Mouse (Mus musculus) heart, postnatal 0 days (tissue): ENCODE measurements at regions not wholly inside any gene's neighbourhood (a gene's known extent, or its start where the extent isn't known, plus 50 kb on each side); places are given as distances from the start of the nearest gene placed in this dataset.
A peak's percentile ranks its signal among the peaks of the same experiment; 100 is the strongest.
"Not testable (repeated sequence)": the region's sequence is repeated elsewhere in the genome, so short reads cannot be mapped to it uniquely, and the experiment has no call there.

ENCODE experiments used
- ATAC-seq: fragments of 200-750 bp; cut with Nextera tagmentation; 2 replicates; pipeline ENCODE4 v1.8.0; 2017; ENCODE audit warnings: low read depth, moderate number of reproducible peaks, moderate library complexity; ENCODE audit not compliant: insufficient read depth
- DNase-seq: peaks from one replicate; pipeline ENCODE4 v3.0.0-alpha.2; 2016; ENCODE audit warnings: low spot score
- H3K27ac ChIP-seq: fragments of 300-500 bp; sonication (generic); 2 replicates; pipeline ENCODE4 v1.5.1; 2014; ENCODE audit warnings: low read depth, mild to moderate bottlenecking
- H3K27me3 ChIP-seq: fragments of 300-500 bp; sonication (generic); 2 replicates; pipeline ENCODE4 v1.6.1; 2014; ENCODE audit warnings: low read length, mixed read lengths; ENCODE audit not compliant: control insufficient read depth, insufficient read depth
- H3K36me3 ChIP-seq: fragments of 300-500 bp; sonication (generic); replicated peaks from 2 replicates; pipeline ENCODE4 v1.6.1; 2014; ENCODE audit warnings: low read length, mixed read lengths; ENCODE audit not compliant: control insufficient read depth, insufficient read depth
- H3K4me1 ChIP-seq: fragments of 300-500 bp; sonication (generic); 2 replicates; pipeline ENCODE4 v1.6.1; 2014; ENCODE audit warnings: antibody characterized with exemption; ENCODE audit not compliant: control insufficient read depth, insufficient read depth
- H3K4me2 ChIP-seq: fragments of 300-500 bp; sonication (generic); 2 replicates; pipeline ENCODE4 v1.6.1; 2014; ENCODE audit warnings: low read depth, mild to moderate bottlenecking, low read length, moderate library complexity
- H3K4me3 ChIP-seq: fragments of 300-500 bp; sonication (generic); 2 replicates; pipeline ENCODE4 v1.5.1; 2014; ENCODE audit warnings: low read depth, low read length
- H3K9ac ChIP-seq: fragments of 300-500 bp; sonication (generic); replicated peaks from 2 replicates; pipeline ENCODE4 v1.6.1; 2014; ENCODE audit warnings: low read depth, low read length, mixed read lengths
- H3K9me3 ChIP-seq: fragments of 300-500 bp; sonication (generic); replicated peaks from 2 replicates; pipeline ENCODE4 v1.6.1; 2016; ENCODE audit warnings: low read length; ENCODE audit not compliant: control insufficient read depth
- CTCF ChIP-seq: IDR thresholded peaks from 2 replicates; pipeline ENCODE4 v1.5.1; 2016; ENCODE audit warnings: antibody characterized with exemption, control low read depth, low read depth
- EP300 ChIP-seq: IDR thresholded peaks from 2 replicates; pipeline ENCODE4 v1.6.1; 2016; ENCODE audit warnings: antibody characterized with exemption, low read depth
- WGBS: fragments of 180-500 bp; shearing (Covaris S2); extraction: QIAGEN DNeasy Blood & Tissue Kit; methylation state at CpG from one replicate; pipeline ENCODE4 v1.1.7; 2014; 5-methylcytosine and 5-hydroxymethylcytosine counted together

DNA sequence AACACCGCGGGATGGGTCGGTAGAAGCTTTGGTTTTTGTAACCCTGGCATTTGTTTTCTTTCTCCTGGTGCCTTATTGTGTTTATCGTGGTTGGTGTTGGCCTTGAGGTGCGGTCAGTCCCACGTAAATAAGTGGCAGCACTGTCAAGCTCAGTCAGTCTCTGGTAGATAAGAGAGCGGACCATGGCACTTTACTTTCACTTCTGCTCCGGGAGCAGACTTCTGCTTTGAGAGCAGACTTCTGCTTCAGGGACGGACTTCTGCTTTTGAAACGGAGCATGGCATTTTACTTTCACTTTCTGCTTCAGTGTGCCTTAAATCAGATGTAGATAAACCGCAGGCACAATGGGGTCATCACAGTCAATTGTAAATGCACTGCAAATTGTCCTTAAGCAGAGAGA is 54.3 kb upstream of the Ccdc66 start:
- H3K9me3 ChIP-seq, H3K36me3 ChIP-seq, H3K4me3 ChIP-seq, H3K9ac ChIP-seq, H3K4me2 ChIP-seq, H3K27ac ChIP-seq, ATAC-seq, DNase-seq, H3K4me1 ChIP-seq, H3K27me3 ChIP-seq: not testable (repeated sequence)
- WGBS = 75% methylated on average over 11 of the region's 11 CpGs

DNA sequence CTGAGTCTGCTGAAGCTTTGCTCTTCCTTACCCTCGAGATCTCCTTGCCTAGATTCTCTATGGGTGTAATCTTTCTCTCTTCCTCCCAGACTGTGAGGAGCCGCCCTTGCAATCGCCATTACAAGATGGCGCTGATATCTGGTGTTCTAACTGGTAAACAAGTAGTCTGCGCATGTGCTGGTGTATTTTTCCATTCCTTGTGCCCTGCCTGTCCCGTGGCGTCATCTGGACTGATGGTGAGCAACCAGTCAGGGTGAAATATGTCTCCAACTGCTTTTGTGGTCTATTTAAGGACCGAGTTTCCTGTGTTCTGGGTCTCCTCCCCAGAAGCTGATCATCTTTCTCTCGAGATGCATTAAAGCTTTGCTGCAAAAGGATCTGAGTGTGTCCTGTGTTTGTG is 53.7 kb upstream of the Ccdc66 start:
- not testable (repeated sequence) for H3K27me3 ChIP-seq, H3K27ac ChIP-seq, H3K9me3 ChIP-seq, H3K4me1 ChIP-seq, ATAC-seq, H3K4me3 ChIP-seq, H3K4me2 ChIP-seq, DNase-seq, H3K9ac ChIP-seq, H3K36me3 ChIP-seq
- 74% methylated on average over 9 of the region's 9 CpGs for WGBS

DNA sequence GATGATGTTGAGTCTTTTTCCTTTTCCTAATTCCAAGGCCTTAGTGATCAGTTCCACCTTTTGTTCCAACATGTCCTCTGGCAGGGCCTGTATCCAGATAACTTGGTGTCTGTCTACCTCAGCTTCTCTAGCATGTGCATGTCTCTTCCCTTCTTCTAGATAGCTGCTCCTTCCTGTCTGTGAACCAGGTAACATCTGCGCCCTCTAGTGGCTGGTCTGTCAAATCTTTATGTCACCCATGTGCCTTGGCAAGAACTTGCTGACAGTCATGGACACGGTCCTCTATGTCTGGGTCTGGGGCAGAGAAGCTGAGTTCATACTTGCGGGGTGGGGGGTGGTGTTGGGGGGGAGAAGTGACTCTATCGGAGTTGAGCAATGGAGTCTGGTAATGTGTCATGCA is 52.2 kb upstream of the Ccdc66 start:
- H3K4me3 ChIP-seq = no peak overlapping the region
- no peak overlapping the region for H3K9ac ChIP-seq
- TF ChIP-seq EP300 (no peak), CTCF (peak; percentile 55)
- no peak for ATAC-seq
- H3K9me3 ChIP-seq = 0 out of 2 replicates have a peak, but pooled peaks cover 5% of the 10 kb centered on the region
- no peak overlapping the region for H3K4me2 ChIP-seq
- H3K4me1 ChIP-seq = no peaks in the 10 kb centered on the region
- no peaks in the 10 kb centered on the region for H3K27me3 ChIP-seq
- 33% methylated on average over 4 of the region's 4 CpGs for WGBS
- no peaks in the 10 kb centered on the region for H3K36me3 ChIP-seq
- DNase-seq = peak; percentile 20
- H3K27ac ChIP-seq = no peak overlapping the region

DNA sequence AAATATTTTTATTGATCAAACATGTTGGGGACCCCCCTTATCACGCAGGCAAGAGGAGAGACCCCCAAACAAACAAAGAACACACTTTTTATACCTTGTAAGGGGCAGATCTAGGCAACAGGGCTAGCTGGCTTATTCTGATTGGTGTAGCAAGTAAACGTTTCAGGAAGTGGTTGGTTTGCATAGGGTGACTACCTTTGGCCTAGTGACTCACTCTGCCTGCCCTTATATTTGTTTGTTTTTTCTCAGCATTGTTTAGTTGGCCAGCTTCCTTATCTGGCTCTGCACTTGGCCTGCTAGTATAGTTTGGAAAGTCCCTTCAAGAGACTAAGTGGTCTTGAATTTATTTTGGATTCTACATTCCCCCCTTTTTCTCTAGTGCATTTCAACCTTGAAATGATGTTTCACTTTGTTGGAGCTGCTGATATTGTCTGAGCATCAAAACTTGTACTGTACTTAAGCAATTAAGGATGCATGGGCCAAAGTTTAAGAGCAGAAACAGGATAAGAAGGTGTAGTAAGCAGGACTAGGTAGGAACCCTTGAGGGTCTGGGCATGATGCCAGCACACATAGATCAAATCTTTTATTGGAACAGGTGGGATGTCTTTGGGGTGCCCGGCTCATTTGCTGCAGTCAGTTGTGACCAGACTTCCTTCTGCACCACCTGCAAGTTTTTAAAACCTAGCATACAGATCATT is 50.7 kb upstream of the Ccdc66 start:
- H3K27me3 ChIP-seq = no peaks in the 10 kb centered on the region
- H3K36me3 ChIP-seq = no peaks in the 10 kb centered on the region
- H3K9me3 ChIP-seq = 0 out of 2 replicates have a peak, but pooled peaks cover 5% of the 10 kb centered on the region
- no peak overlapping the region for H3K4me2 ChIP-seq
- H3K27ac ChIP-seq = no peak overlapping the region
- no peaks in the 10 kb centered on the region for H3K4me1 ChIP-seq
- TF ChIP-seq EP300 (no peak), CTCF (no peak)
- DNase-seq = no peak
- no peak overlapping the region for H3K9ac ChIP-seq
- no peak overlapping the region for H3K4me3 ChIP-seq
- 43% methylated on average over 3 of the region's 3 CpGs for WGBS
- no peak for ATAC-seq
